Mouse (Mus musculus) urinary bladder, postnatal 10 days (tissue): ENCODE results near the gene Tmem186.

Experiments
- DNase-seq: peaks from one replicate; pipeline ENCODE4 v3.0.0; 2022; ENCODE audit warnings: low spot score

The Tmem186 gene

DNA sequence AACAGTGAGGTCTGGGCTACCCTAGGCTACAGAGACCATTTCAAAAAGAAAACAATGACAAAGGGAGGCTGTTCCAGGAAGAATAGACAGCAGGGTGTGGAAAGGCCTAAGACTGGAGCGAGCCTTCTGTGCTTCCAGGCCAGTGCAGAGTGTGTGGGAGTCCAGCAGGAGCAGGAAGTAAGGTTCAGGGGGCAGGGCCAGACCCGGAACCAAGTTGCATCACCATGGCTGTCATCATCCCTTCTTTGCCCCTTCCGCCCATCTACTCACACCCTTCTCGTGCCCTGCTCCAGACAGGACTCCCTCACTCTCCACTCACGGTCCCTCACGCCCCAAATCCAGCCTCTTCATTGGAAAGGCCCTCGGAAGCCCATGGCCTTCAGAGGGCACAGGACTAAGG, 29.7 kb upstream of the Tmem186 start:
- DNase-seq = no peak

DNA sequence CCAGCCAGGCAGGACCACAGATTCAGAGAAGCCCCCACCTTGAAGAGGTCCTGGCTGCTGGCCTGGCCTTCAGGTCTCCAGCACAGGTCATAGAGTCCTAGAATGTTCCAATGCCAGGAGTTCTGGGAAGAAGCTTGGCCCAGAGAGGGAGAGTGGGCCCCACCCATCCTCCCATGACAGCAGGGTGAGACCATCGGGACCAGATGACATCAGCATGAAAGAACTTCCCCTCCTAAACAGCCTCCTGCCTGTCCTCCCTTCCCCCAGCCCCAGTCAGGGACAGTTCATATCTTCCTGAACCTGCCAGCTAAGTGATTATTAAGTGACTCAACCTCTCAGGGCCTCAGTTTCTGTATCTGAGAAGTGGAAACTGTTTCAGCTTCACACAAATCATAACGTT, 28.9 kb upstream of the Tmem186 start:
- DNase-seq = no peak

DNA sequence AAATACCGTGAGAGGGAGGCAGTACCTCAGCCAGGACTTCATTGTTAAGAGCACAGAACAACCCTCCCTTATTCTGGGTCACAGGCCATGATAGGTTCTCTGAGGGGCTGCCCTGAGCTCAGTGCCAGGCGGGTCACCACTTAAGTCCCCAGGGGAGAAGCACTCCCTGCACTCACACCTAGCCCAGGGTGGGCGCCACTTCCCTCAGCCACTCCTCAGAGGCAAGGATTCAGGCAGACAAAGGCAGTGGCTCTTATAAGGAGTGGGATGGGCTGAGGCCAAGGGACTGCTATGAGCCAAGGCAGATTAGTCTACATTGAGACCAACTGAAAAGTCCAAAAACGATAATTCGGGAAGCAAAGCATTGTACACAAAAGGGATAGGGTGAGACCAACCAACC, 27.9 kb upstream of the Tmem186 start:
- DNase-seq = no peak

DNA sequence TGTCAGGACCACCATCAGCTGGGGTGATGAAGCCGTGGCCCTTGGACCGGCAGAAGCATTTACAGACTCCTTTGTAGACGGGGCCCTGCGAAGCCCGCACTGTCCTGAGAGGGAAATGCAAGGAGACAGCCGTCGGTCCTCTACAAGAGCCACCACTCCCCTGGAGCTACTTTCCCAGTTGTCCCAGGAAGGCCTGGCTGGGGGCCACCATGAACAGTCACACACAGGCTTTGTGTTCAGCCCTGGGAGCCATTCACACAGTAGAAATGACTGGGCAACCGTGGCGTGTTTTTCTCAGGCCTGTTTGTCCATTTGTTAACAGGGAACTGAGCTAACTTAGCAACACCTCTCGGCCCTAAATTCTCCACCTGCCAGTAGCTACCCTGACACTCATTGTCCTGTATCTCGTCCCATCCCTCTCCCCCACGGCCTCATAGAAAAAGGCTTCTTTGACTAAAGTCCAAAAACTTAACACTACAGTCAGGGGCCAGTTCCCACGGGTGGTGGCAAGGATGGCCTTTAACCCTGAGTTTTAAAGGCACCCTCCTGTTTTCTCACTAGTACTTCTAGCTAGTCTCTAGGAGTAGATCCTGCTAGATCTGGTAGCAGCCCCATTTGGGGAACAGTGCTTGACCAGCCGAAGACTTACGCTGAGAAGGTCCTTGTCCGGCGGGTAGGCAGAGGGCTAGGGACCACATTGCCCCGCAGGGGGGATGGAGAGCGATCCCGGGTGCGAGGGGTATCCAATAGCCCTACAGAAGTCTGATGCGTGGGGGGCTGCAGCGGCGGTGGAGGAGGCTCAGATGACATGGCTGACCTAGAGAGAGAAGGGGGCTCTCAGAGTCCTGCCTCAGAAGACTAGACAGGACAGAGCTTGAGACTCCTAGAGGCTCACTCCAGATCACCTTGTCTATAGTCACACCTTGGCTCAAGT, 26.4 kb upstream of the Tmem186 start:
- no peak for DNase-seq

DNA sequence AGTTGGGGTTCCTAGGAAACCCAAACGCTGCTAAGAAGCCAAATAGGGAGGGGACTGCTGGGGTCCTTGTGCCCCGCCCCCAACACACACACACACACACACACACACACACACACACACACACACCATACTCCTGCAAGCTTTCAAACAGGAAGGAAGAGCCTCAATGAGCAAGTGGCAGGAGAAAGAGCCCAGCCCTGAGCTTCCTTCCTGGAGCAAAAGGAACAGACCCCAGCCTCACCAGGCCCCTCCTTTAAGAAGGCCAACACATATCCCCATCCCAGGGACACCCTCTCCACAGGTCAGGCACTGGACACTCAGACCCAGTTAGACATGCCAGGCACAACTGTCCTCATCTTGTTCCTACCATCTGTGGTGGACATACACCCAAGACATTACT, 25.5 kb upstream of the Tmem186 start:
- no peak for DNase-seq

DNA sequence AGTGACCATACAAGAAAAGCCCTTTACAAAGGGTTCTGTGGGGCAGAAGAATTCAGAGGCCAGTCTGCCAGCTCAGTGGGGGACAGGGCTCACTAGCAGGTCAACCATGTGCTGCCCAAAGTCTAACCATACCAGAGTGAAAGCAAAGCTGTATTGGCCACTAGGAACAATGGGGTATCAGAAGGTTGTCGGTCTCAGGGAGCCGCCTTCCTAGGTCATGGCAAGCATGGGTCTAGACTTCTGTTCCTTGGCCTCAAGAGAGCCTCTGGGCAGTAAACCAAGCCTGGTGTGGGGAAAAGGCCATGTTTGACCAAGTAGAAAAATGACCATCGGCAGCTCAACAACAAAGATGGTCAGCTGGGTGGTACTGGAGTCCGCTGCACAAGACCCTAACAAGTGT, 21.3 kb upstream of the Tmem186 start:
- DNase-seq = no peak

DNA sequence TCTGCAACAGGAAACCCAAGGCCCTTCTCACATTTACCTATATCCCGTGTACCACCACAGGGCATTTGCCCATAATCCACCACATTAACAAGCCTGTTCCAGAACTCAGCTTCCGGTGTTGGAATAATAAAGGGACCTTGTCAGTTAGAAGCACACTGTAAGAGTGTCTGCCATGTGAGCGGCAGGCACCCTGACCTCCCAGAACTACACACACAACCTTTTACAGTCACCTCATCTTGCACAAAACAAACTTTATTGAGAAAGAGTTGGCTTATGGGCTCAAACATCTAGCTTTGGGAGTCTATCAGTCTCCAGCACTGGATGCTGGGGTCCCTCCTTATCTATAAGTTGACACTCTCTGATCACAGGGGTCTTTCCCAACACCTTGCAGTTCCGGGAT, 20.8 kb upstream of the Tmem186 start:
- DNase-seq = no peak

DNA sequence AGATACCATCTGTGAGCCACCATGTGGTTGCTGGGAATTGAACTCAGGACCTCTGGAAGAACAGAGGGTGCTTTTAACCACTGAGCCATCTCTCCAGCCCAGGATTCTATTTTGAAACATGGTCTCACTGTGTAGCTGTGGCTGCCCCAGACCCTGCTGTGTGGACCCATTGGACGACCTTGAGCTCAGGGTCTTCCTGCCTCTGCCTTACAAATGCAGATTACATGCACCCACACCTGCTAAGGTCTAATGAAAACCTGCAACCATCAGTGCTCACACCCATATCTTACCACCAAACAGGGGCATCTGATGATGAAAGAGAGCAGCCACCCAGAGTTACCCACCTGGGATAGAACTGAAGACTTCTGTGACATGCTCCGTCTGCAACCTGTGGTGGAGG, 18.7 kb upstream of the Tmem186 start:
- DNase-seq = no peak

DNA sequence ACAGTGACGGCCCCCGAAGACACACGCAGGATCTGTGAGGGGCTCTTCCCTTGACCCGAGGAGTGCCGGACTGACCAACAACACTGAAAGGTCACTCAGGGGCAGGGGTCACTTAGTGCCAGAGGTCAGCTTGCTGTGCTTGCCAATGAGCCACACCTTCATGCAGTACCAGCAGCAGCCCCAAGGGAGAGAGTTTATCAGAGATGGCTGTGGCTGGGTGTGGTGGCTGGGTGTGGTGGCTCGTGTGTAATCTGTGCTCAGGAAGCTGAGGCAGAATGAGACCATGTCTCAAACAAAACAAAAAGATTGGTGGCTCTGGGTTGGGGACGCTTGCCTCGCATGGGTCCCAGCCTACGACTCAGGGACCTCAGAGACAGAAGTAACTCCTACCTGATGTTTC, 18.1 kb upstream of the Tmem186 start:
- no peak for DNase-seq

DNA sequence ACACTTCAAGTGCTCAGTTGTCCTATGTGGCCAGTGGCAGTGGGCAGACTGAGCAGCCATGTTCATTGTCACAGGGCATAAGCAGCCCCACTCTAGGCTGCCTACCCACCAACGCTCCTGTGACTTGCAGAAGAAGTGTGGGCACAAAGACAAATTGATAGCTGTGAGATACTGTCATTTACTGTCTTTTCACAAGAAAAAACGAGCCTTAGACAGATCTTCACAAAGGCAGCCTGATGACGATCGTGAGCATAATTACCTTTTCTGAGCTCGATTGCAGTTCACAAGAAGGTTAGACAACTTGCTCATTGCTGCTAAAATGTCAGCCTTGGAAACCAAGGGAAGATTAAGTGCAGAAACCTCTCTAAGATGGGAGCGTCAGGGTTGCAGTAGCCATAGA, 17.6 kb upstream of the Tmem186 start:
- no peak for DNase-seq

DNA sequence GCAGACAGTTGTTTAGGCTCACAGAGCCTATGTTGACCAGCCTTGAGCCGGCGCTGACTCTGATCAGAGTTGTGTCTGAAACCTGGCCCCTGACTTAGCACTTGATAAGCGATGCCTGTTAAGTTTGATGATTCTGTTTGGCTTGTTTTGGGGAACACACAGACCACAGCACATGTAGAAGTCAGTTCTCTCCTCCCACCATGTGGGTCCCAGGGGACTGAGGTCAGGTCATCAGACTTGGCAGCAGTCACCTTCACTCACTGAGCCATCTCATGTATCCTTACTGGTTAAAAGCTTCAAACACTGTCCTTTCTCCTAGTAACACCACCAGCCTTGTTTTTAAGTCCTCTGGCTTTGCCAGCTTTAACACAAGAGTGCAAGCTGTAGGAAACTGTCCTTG, 12.5 kb upstream of the Tmem186 start:
- DNase-seq = no peak

DNA sequence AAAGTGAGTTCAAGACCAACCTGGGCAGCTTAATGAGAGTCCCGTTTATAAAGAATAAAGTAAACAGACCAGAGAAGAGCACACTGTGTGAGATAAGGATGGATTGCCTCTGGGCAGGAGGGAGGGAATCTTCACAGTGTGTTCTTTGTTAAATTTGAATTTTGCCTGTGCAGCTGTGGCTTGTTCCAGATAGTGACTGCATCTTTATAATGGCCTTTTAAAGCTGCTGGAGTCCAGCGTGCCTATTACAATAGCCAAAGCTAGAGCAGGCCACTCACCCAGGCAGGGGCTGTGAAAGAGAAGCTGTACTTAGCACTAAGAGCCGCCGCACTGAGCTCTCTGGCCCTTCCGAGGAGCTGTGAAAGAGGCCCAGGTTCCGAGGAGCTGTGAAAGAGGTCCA, 8.0 kb upstream of the Tmem186 start:
- no peak for DNase-seq

DNA sequence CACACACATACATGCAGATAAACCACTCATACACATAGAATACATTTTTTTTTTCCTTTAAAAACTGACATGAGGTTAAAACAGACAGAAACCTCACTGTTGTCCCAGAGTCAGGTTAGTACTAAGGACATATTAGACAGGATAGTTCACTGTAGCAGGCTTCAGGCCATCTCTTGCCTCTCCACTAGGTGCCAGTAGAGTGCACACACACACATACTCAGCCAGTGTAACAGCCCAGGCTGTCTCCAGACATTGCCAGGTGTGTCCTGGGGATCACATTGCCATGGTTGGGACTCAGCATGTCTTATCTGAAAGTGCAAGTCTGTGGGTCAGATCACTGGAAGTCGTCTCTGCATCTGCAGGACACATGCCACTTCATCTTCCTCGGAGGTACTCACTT, 6.3 kb upstream of the Tmem186 start:
- no peak for DNase-seq

DNA sequence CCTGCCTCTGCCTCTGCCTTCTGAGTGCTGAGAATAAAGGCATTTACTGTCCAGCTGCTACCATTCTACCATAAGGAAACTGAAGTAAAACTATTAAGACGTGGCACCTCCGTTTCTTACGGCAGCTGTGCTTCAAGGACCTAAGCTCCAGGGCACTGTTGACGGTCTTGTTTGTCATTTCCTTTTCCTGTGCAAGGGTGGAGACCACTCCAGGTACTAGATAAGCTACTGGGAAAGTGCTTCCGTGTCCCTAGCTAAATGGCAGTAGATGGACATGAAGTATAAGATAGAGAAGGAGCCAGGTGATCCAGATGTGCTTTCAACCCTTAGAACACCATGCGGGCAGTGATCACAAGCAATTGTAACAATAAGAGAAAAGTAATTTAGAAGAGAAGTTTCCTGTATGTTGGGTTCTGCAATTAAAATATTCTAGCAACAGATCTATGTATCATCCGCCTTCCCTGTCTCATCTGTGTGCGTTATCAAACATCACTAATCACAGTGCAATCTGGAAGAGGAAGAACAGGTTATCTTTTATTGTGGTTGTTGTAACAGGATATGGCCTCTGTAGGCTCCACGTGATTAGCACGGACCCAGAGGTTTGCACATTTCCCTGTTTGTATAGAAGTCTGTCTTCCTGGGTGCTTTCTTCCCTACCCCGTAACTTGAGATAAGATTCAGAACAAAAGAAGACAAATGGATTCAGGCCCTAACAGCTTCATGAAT, 2.1 kb upstream of the Tmem186 start:
- DNase-seq = no peak

DNA sequence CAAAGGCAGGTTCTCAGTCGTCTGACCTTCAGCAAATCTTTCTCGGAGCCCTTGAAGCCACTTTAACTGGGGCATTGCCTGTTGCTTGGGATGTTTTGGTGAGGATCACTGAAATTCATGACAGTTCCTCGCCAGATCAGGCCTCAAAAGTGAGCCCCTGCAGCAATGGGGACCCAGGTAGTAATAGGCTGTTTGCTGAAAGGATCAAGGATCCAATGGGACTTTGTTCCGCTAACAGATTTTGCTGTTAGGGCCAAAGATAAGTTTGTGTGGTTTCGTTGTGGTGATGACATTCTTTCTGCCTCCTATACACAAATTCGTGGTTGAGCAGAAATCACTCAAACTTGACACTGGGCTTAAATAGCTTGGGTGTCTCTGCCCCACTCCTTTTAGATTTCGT, 619 bp upstream of the Tmem186 start:
- DNase-seq = no peak

DNA sequence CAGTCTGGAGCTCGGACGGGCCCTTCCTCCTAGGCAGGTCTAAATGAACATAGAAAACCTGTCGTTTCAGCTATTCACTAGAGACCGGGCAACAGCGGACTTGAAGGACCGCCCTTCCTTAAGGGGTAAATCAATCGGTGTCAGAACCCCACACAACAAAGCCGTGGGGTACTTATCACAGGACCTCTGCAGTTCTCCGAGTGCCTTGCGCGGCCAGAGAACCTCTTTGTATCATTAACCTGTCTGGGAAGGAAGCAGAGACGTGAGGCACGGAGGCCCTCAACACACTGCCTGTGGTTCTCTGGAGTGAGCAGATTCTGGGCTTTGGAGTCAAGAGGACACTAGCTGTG, 670 bp downstream of the Tmem186 start:
- DNase-seq = no peak

DNA sequence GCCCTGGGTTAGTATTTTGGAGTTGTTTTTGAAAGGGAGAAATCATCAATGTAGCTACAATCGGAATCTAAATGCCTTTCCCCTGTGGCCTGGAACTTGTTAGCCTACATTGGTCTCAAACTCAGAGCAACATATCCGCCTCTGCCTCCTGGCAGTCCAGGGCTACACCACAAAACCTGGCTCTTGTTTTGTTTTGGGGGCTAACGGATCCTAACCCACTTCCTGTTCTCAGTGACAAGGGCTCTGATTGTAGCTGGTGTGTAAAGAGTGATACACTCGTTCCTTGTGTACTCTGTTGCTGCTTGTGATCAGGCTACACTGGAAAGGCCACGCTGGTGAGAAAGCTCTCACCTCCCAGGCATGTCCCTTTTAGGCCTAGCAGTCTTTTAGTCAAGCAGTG, 6.1 kb downstream of the Tmem186 start:
- DNase-seq = no peak

DNA sequence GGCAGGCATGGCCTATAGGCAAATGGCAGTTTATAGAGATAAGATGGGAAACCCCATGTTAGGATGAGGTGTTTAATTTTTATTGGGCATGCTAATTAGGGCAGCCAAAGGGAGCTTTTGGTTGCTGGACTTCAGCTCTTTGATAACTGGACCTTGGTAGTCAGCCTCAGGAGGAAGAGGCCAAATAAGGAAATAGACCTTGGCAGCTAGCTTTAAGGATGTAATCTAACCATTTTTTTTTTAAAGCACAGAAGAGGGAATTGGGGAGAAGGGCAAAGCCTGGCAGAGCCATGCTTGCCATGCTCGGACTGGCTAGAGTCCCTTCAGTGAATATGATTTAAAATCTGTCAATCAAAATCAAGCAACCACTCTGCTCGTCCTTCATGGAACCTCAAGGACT, 7.1 kb downstream of the Tmem186 start:
- no peak for DNase-seq

DNA sequence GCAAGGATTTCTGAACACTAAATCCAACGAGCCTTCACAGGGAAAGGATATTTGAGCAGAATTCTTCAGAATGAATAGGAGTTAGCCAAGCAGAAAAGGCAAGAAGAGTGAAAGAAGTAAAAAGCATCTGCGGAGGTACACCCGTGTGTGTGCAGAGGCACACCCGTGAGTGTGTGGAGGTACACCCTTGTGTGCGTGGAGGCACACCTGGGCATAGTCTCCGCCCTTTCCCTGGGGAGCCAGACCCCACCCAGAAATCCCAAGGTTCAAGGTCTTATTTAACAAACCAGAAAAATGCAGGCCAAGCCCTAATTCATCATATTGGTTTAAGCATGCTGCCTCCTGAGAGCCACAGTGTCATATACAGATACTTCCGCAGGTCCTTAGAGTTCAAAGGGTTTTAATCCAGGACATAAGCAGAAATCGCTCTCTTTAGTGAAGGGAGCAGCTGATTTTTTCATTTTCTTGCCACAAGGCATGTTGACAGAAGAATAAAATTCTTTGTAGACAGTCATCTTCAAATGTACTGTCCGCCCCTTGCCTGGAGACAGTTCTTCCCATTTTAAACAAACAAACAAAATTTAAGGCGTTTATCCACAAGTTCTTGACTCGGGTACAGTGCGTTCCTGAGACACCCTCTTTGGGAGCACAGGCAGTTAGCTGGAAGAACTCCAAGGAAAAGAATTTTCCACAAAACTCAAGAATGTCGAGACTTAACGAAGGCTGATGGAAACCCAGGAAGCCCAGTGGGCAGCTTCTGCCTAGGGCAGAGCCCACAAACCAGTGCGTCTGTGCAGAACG, 17.0 kb downstream of the Tmem186 start:
- no peak for DNase-seq

DNA sequence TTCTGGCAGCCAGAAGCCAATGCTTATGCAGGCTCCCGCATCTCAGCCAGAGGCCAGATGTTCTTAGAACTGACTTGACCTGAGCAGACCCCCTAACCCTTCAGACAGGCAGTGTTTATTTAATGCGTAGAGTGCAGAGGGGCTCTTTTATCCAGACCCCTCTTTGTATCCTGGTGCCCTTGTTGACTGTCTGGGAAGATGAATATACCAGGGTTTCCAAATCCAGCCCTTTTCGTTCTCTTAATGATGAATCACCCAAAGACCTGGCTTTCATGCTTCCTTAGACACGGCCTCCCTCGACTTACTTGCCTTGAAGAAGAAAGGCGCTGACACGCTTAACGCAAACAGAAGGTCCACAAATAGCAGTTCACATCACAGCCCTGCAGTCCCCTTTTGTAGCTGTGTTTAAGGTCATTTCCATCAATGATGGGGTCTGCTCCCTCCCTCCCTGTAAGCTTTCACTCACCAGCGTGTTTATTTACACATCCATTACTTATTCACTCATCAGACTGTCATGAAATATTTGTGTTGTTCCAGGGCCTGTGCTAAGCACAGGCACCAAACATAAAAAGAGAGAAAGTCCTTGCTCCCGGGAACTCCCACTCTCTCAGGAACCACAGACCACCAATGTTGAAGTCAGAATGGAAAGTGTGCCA, 17.7 kb downstream of the Tmem186 start:
- DNase-seq = no peak

DNA sequence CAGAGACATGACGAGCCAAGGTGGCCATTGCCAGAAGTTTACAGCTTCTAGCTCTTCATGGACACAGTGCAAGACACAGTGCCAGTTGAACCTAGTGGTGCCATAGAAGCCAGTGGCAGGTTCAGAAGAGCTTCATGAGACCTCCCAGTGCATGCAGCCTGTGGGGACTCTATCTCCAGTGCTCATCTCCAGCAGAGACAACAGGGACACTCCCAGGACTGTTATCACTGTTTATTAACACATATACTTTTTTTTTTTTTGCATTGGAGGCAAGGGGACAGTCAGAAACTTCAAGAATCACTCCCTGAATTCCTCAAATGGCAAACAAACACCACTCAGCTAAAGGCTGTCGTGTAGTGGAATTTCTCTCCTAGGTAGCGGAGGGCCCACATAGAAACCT, 24.1 kb downstream of the Tmem186 start:
- no peak for DNase-seq

DNA sequence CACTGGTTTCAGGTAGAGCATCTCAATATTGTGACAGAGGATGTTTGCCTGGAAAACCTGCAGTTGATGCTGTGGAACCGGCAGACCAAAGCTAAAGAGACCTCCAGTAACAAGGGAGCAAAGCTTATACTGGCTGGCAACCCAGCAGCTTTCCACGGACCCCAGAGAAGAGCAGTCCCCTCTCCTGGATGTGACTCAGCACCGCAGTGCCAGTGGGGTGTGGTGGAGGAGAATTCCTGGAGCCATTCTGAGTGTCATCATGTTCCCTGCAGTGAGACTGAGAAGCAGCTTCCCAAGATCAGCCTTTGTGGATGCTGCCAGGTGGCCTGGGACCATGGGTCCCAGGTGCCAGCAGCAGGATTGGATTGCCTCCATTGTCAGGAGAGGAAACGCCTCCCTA, 24.5 kb downstream of the Tmem186 start:
- no peak for DNase-seq
